Mouse (Mus musculus) frontal cortex, adult 2 months (tissue): ENCODE measurements around the gene Fam45a. TPM values are rescaled to one million over a fixed set of nuclear protein-coding genes. Genes with fewer than 3 reads are reported as not detected.
A peak's percentile ranks its signal among the peaks of the same experiment; 100 is the strongest.

Source experiments
- DNase-seq, 2 experiments: peaks; one replicate each; pipeline ENCODE4 v3.0.0; 2022; ENCODE audit warnings: low spot score in 1 of 2; ENCODE audit errors: extremely low spot score in 1 of 2
- polyA plus RNA-seq: library from polyadenylated mRNA; depleted of rRNA; stranded (reverse); fragments of >200 nt; gene quantifications from 2 replicates; pipeline ENCODE4 v1.2.3, GENCODE M21; 2012; rRNA removed

Gene Fam45a
- polyA plus RNA-seq: 41.4 and 44.1 TPM in 2 replicates

- peak; percentile 82 to 92 for DNase-seq
Observed at GRCm38 (mm10) chr19:60811098-60812035, at the start of gene Fam45a. Gene Fam45a (plus strand): TSS chr19:60811585.

GRCm38 (mm10) chr19:60773366-60773765 is 38.0 kb upstream of the Fam45a start:
- DNase-seq: no peak

- DNase-seq: no peak
Observed at GRCm38 (mm10) chr19:60782034-60782433, 29.4 kb upstream of the Fam45a start.

- DNase-seq: no peak
Observed at GRCm38 (mm10) chr19:60784712-60785111, 26.7 kb upstream of the Fam45a start.

- DNase-seq: no peak
Observed at GRCm38 (mm10) chr19:60787465-60788150, 23.8 kb upstream of the Fam45a start.

GRCm38 (mm10) chr19:60788214-60788960 is 23.0 kb upstream of the Fam45a start:
- DNase-seq: no peak

GRCm38 (mm10) chr19:60789452-60789851 is 21.9 kb upstream of the Fam45a start:
- DNase-seq: no peak

GRCm38 (mm10) chr19:60789919-60790506 is 21.4 kb upstream of the Fam45a start:
- DNase-seq: peak; percentile 5 to 26

GRCm38 (mm10) chr19:60790551-60791161 is 20.7 kb upstream of the Fam45a start, which contains the start of gene Eif3a:
Gene Eif3a (minus strand): TSS chr19:60790658.
- peak; percentile 87 to 95 for DNase-seq

GRCm38 (mm10) chr19:60791164-60791563 is 20.2 kb upstream of the Fam45a start:
- DNase-seq: no peak

GRCm38 (mm10) chr19:60793170-60793707 is 18.1 kb upstream of the Fam45a start:
- no peak for DNase-seq

- DNase-seq: no peak
Observed at GRCm38 (mm10) chr19:60795244-60795643, 16.1 kb upstream of the Fam45a start.

GRCm38 (mm10) chr19:60797415-60797814 is 14.0 kb upstream of the Fam45a start:
- no peak for DNase-seq

GRCm38 (mm10) chr19:60799867-60800569 is 11.4 kb upstream of the Fam45a start:
- no peak for DNase-seq

GRCm38 (mm10) chr19:60804903-60805302 is 6.5 kb upstream of the Fam45a start:
- DNase-seq: no peak

- no peak for DNase-seq
Observed at GRCm38 (mm10) chr19:60809927-60810326, 1.5 kb upstream of the Fam45a start.

- peak in 1 of 2 experiments; percentile 7 for DNase-seq
Observed at GRCm38 (mm10) chr19:60812036-60812389, 628 bp downstream of the Fam45a start.

GRCm38 (mm10) chr19:60813133-60813532 is 1.7 kb downstream of the Fam45a start:
- no peak for DNase-seq

GRCm38 (mm10) chr19:60818677-60819076 is 7.3 kb downstream of the Fam45a start:
- DNase-seq: no peak
